Mouse (Mus musculus) erythroblast, embryonic 14.5 days (primary cell): ENCODE data around the gene Amigo3. TPM values are rescaled to one million over a fixed set of nuclear protein-coding genes. Genes with fewer than 3 reads are reported as not detected.

Experiments used
- H3K27me3 ChIP-seq: 2 replicates; pipeline ENCODE4 v1.6.1; 2012; ENCODE audit warnings: inconsistent platforms; ENCODE audit not compliant: control insufficient read depth
- H3K36me3 ChIP-seq: 2 replicates; pipeline ENCODE4 v1.6.1; 2012; ENCODE audit warnings: mild to moderate bottlenecking, inconsistent platforms; ENCODE audit not compliant: control insufficient read depth
- H3K4me1 ChIP-seq: 2 replicates; pipeline ENCODE4 v1.6.1; 2012; ENCODE audit warnings: inconsistent platforms; ENCODE audit not compliant: control insufficient read depth
- H3K4me3 ChIP-seq: replicated peaks from 2 replicates; pipeline ENCODE3; 2012; ENCODE audit warnings: moderate library complexity, mild to moderate bottlenecking, inconsistent platforms
- H3K9me3 ChIP-seq: 2 replicates; pipeline ENCODE4 v1.6.1; 2012; ENCODE audit warnings: low read length, inconsistent platforms, mixed read lengths; ENCODE audit not compliant: control insufficient read depth
- GATA1 ChIP-seq: IDR thresholded peaks from 2 replicates; pipeline ENCODE4 v1.6.1; 2012; ENCODE audit warnings: low read length, inconsistent platforms, mixed read lengths
- TAL1 ChIP-seq: IDR thresholded peaks from 3 replicates; pipeline ENCODE4 v1.6.1; 2012; ENCODE audit warnings: low read length, inconsistent platforms, mixed read lengths
- polyA plus RNA-seq: library from polyadenylated mRNA; stranded (reverse); fragments of >175 nt; gene quantifications from 2 replicates; pipeline ENCODE4 v1.2.3, GENCODE M21; 2012

Gene Amigo3
- polyA plus RNA-seq, 1 experiment: 0.01 TPM

DNA sequence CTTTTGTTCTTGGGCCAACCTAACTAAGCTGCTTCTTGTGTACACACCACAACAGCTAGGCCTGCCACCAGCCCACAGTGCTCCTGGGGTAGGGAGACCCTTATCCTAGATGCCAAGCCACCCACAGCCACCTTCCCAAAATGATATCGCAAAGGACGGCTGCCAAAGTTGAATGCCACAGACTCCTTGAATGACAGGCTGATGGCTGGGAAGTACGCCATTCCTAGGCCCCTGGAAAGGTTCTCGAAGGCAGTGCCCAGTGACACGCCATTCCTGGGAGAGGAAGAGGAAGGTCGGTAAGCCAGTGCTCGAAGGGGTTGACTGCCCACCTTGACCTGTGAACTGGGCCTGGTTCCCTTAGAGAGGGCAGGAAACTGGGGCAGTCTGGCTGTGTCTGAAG is 16.6 kb downstream of the Amigo3 start:
- no peaks in the 10 kb centered on the region for H3K27me3 ChIP-seq
- no peak overlapping the region for H3K4me3 ChIP-seq
- peaks cover 79% of the 10 kb centered on the region for H3K4me1 ChIP-seq
- H3K9me3 ChIP-seq: no peaks in the 10 kb centered on the region
- TF ChIP-seq GATA1 (no peak), TAL1 (no peak)
- H3K36me3 ChIP-seq: peaks cover 100% of the 10 kb centered on the region

DNA sequence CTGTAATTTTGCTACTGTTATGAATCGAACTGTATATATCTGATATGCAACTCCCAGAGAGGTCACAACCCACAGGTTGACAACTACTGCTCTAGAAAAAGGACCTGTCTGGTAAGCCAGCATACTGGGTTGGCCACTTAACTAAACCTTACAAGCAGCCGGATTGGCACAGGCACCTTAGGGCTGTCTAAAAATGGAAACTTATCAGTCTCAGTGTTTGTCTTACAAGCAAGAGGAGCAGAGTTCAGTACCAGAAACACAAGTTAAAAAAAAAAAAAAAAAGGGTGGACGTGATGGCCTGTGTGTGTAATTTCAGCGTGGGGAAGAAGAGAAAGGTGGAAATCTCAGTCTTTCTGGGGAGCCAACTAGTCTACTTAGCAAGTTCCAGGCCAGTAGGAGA is 18.8 kb downstream of the Amigo3 start:
- Histone ChIP-seq H3K27me3 (no peaks in the 10 kb centered on the region), H3K4me3 (no peak overlapping the region), H3K36me3 (peaks cover 98% of the 10 kb centered on the region), H3K4me1 (peaks cover 77% of the 10 kb centered on the region), H3K9me3 (no peaks in the 10 kb centered on the region)
- TF ChIP-seq TAL1: no peak
- TF ChIP-seq GATA1: no peak

DNA sequence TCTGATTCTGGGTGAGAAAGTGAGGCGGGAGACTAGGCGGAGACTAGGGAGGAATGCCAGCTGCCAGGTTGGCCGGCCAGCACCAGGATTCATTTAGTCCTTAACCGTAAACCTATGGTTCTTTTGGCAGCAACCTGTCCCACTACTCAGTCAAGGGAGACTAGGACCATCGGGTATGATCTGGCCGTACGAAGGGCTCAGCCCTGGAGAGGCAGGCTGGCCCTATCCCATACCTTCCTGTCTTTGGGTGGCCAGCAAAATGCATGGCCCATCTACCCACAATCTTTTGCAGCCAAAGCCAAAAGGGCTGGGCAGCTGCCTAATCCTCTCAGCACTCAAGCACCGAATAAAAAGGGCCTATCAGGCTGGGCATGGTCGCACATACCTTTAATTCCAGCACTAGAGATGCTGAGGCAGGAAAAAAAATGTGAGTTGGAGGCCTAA is 19.5 kb downstream of the Amigo3 start:
- TF ChIP-seq TAL1 (no peak), GATA1 (no peak)
- no peaks in the 10 kb centered on the region for H3K27me3 ChIP-seq
- no peak overlapping the region for H3K4me3 ChIP-seq
- H3K9me3 ChIP-seq: no peaks in the 10 kb centered on the region
- H3K4me1 ChIP-seq: peaks cover 78% of the 10 kb centered on the region
- peaks cover 98% of the 10 kb centered on the region for H3K36me3 ChIP-seq

DNA sequence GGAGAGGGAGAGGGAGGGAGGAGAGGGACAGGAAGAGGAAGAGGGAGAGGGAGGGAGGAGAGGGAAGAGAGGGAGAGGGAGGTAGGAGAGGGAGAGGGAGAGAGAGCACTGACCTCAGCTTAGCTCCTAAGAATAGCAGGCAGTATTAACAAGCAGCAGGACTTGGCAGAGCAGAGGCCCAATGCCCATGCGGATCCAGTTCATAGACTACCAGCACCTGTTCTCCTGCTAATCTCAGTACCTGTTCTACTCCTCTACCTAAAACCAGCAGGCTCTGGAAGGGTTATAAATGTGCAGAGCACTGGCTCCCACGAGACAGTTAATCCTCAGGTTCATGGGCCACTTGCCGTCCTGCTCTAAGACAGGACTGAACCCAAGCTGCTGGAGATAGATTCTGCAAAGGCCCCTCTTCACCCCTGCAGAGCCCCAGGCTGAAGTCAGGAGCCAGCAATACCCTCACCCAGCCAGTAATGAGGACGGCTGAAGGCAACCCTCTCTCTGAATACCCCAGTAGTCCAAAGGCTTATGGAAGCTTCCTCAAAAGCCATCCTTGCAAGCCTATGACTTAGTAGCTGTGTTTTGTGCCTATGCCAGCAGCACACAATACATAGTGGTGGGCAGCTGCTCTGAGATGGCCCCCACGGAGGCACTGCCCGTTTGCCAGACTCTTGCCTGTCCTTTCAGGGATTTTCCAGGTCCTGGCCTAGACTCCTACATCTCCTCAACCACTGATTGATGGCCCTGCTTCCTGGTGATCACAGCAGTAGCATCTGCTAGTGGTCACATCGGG is 20.4 kb downstream of the Amigo3 start:
- TF ChIP-seq TAL1 (no peak), GATA1 (no peak)
- Histone ChIP-seq H3K4me3 (peak overlapping the region; percentile 10), H3K4me1 (peaks cover 78% of the 10 kb centered on the region), H3K36me3 (peaks cover 98% of the 10 kb centered on the region), H3K9me3 (no peaks in the 10 kb centered on the region), H3K27me3 (no peaks in the 10 kb centered on the region)

DNA sequence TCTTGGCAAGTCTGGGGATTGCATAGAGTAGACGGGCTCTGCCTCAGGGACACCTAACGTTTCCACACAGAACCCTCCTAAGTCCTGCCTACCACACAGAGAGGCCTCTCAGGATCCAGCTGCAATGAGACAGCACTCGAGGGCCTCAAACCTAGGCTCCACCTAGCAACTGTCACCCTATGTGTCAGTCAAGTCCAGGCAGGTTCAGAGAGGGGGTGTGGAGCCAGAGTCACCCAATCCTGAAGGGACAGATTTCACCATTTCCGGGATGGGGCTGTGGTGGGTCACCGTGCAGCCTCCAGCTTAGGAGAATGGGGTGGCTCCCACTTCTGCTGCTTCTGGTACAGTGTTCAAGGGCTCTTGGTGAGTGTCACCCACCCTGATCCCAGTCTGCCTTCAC is 27.2 kb downstream of the Amigo3 start, which contains the start of gene Mst1:
Mst1 (plus strand) TSS at position 269 of the 400 bp plus-strand sequence.
- H3K4me3 ChIP-seq: peak within 1 kb of the TSS; percentile 92
- H3K36me3 ChIP-seq: peaks cover 90% of the 10 kb centered on the region
- H3K4me1 ChIP-seq: peaks cover 88% of the 10 kb centered on the region

DNA sequence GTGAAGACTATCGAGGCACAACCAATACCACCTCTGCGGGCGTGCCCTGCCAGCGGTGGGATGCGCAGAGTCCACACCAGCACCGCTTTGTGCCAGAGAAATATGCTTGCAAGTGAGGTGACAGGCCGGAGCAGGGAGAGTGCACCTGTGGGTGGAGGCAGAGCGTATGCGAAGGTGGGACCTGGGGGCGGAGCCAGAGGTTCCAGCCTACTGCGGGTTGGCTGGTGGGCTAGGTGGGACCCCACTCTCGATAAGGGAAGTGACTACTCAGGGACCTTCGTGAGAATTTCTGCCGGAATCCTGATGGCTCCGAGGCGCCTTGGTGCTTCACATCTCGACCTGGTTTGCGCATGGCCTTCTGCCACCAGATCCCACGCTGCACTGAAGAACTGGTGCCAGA is 29.6 kb downstream of the Amigo3 start:
- peak overlapping the region; percentile 63 for H3K4me3 ChIP-seq

More for the DNA sequence above, 27.2 kb downstream of the Amigo3 start, which contains the start of gene Mst1:
- Histone ChIP-seq H3K9me3 (no peaks in the 10 kb centered on the region), H3K27me3 (no peaks in the 10 kb centered on the region)
- TF ChIP-seq TAL1 (no peak), GATA1 (no peak)

DNA sequence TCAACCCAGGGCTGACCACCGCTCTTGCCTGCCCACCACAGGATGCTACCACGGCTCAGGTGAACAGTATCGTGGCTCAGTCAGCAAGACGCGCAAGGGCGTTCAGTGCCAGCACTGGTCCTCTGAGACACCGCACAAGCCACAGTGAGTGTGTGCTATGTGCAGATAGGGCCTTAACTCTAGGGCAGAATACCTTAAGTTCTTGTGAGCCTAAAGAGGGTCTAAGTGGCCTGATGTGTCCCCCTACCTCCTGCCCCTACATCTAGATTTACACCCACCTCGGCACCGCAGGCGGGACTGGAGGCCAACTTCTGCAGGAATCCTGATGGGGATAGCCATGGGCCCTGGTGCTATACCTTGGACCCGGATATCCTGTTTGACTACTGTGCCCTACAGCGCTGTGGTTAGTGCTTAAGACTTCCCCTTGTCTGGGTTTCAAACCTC is 30.1 kb downstream of the Amigo3 start, which contains the start of gene Rnf123:
Rnf123 (minus strand) TSS at position 359 of the 444 bp plus-strand sequence.
- TF ChIP-seq GATA1 (no peak), TAL1 (peak; percentile 39; the same call in 1 of the 3 replicates)
- Histone ChIP-seq H3K4me1 (peaks cover 93% of the 10 kb centered on the region), H3K4me3 (peak within 1 kb of the TSS; percentile 63), H3K9me3 (no peaks in the 10 kb centered on the region), H3K36me3 (peaks cover 91% of the 10 kb centered on the region), H3K27me3 (no peaks in the 10 kb centered on the region)

More for the DNA sequence above, 29.6 kb downstream of the Amigo3 start:
- TF ChIP-seq TAL1: no peak
- no peak for TF ChIP-seq GATA1
- Histone ChIP-seq H3K27me3 (no peaks in the 10 kb centered on the region), H3K4me1 (peaks cover 93% of the 10 kb centered on the region), H3K9me3 (no peaks in the 10 kb centered on the region), H3K36me3 (peaks cover 91% of the 10 kb centered on the region)

DNA sequence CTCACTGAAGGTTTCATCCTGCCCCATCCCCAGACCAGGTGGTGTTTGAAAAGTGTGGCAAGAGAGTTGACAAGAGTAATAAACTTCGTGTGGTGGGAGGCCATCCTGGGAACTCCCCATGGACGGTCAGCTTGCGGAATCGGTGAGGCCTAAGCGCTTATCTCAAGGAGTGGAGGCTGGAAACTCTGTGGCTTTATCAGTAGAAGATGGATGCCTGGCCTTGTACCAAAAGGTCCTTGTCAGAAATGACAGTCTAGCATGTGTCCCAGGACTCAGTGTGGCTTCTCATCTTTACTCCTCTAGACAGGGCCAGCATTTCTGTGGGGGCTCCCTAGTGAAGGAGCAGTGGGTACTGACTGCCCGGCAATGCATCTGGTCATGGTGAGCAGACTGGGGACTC is 30.6 kb downstream of the Amigo3 start:
- no peak for TF ChIP-seq TAL1
- 0 out of 2 replicates have a peak, but pooled peaks have one; percentile 4 for TF ChIP-seq GATA1
- H3K9me3 ChIP-seq: no peaks in the 10 kb centered on the region
- peaks cover 95% of the 10 kb centered on the region for H3K4me1 ChIP-seq
- H3K36me3 ChIP-seq: peaks cover 91% of the 10 kb centered on the region
- H3K4me3 ChIP-seq: peak overlapping the region; percentile 63
- H3K27me3 ChIP-seq: no peaks in the 10 kb centered on the region

DNA sequence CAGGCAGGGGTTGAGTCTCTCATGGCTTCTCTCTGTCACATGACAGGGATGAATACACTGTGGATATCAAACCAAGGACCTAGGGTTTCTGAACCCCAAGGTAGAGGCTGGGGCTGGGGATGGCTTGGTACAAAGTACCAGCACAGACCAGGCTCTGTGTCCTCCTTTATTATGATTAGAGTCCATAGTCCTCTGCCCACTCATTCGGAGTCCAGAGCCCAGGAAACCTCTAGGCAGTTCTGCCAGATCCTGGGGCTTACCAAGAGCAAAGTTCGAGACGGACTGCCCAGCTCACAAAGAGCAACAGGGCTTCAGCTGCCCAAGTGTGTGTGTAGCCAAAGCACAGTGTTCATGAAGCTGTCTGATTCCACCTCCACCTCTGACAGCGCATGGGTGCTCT is 32.3 kb downstream of the Amigo3 start:
- peaks cover 100% of the 10 kb centered on the region for H3K36me3 ChIP-seq
- TF ChIP-seq GATA1 (no peak), TAL1 (no peak)

More for the DNA sequence above, 32.3 kb downstream of the Amigo3 start:
- peak overlapping the region; percentile 63 for H3K4me3 ChIP-seq
- peaks cover 99% of the 10 kb centered on the region for H3K4me1 ChIP-seq
- no peaks in the 10 kb centered on the region; the same call in 1 of the 2 replicates for H3K27me3 ChIP-seq
- no peaks in the 10 kb centered on the region for H3K9me3 ChIP-seq
